Mouse (Mus musculus) neural tube, embryonic 15.5 days (tissue): ENCODE results near the gene Hs3st5. TPM values are rescaled to one million over a fixed set of nuclear protein-coding genes. Genes with fewer than 3 reads are reported as not detected.

Experiments used
- ATAC-seq: fragments of 200-750 bp; cut with Nextera tagmentation; 2 replicates; pipeline ENCODE4 v1.8.0; 2017; ENCODE audit warnings: mild to moderate bottlenecking, moderate TSS enrichment, moderate library complexity; ENCODE audit not compliant: low FRiP score
- H3K27ac ChIP-seq: fragments of 300-500 bp; sonication (generic); replicated peaks from 2 replicates; pipeline ENCODE4 v1.5.1; 2015; ENCODE audit warnings: mild to moderate bottlenecking, inconsistent platforms
- H3K27me3 ChIP-seq: fragments of 300-500 bp; sonication (generic); replicated peaks from 2 replicates; pipeline ENCODE4 v1.6.1; 2015; ENCODE audit warnings: inconsistent platforms
- H3K36me3 ChIP-seq: fragments of 300-500 bp; sonication (generic); 2 replicates; pipeline ENCODE4 v1.6.1; 2015; ENCODE audit warnings: inconsistent platforms
- H3K4me1 ChIP-seq: fragments of 300-500 bp; sonication (generic); 2 replicates; pipeline ENCODE4 v1.6.1; 2015; ENCODE audit warnings: inconsistent platforms
- H3K4me2 ChIP-seq: fragments of 300-500 bp; sonication (generic); 2 replicates; pipeline ENCODE4 v1.6.1; 2015; ENCODE audit warnings: inconsistent platforms, mild to moderate bottlenecking, moderate library complexity
- H3K4me3 ChIP-seq: fragments of 300-500 bp; sonication (generic); replicated peaks from 2 replicates; pipeline ENCODE4 v1.5.1; 2015; ENCODE audit warnings: mild to moderate bottlenecking, inconsistent platforms
- H3K9ac ChIP-seq: fragments of 300-500 bp; sonication (generic); replicated peaks from 2 replicates; pipeline ENCODE4 v1.6.1; 2015; ENCODE audit warnings: mild to moderate bottlenecking, inconsistent platforms
- H3K9me3 ChIP-seq: fragments of 300-500 bp; sonication (generic); replicated peaks from 2 replicates; pipeline ENCODE4 v1.6.1; 2016; ENCODE audit warnings: inconsistent platforms
- WGBS: fragments of 180-500 bp; shearing (Covaris S2); methylation state at CpG from one replicate; pipeline ENCODE4 v1.1.7; 2015; ENCODE audit warnings: mixed read lengths; 5-methylcytosine and 5-hydroxymethylcytosine counted together
- polyA plus RNA-seq: library from polyadenylated mRNA; unstranded; fragments of >200 nt; fragmentation: Nextera tagmentation; extraction: Ambion mirVana; gene quantifications from 2 replicates; pipeline ENCODE4 v1.2.1, GENCODE M21; 2015

The Hs3st5 gene
- polyA plus RNA-seq: 35.9 and 43.7 TPM in 2 replicates

- Histone ChIP-seq H3K9me3 (no peaks in the 10 kb centered on the region), H3K27ac (peak within 1 kb of the TSS; percentile 88), H3K36me3 (no peaks in the 10 kb centered on the region), H3K4me1 (peaks cover 13% of the 10 kb centered on the region), H3K4me2 (peak within 1 kb of the TSS; percentile 82), H3K27me3 (no peaks in the 10 kb centered on the region), H3K4me3 (peak within 1 kb of the TSS; percentile 66), H3K9ac (peak within 1 kb of the TSS; percentile 75)
- WGBS: under 1% methylated on average over 68 of the region's 71 CpGs
- peak; percentile 93 for ATAC-seq
These were observed at the start of gene Hs3st5 for GRCm38 (mm10) chr10:36506727-36507555. Hs3st5 (plus strand) TSS chr10:36506814.

- 89% methylated on average over 3 of the region's 3 CpGs for WGBS
- Histone ChIP-seq H3K4me2 (no peak overlapping the region), H3K27me3 (no peaks in the 10 kb centered on the region), H3K4me3 (no peak overlapping the region), H3K27ac (no peak overlapping the region), H3K9me3 (no peaks in the 10 kb centered on the region), H3K4me1 (no peaks in the 10 kb centered on the region), H3K9ac (no peak overlapping the region), H3K36me3 (no peaks in the 10 kb centered on the region)
- no peak for ATAC-seq
These were observed 38.0 kb upstream of the Hs3st5 start for GRCm38 (mm10) chr10:36468664-36469063.

GRCm38 (mm10) chr10:36471135-36471534, 35.5 kb upstream of the Hs3st5 start:
- H3K27me3 ChIP-seq: no peaks in the 10 kb centered on the region
- ATAC-seq: no peak
- no peaks in the 10 kb centered on the region for H3K36me3 ChIP-seq
- H3K4me3 ChIP-seq: no peak overlapping the region
- H3K9ac ChIP-seq: no peak overlapping the region
- H3K4me2 ChIP-seq: no peak overlapping the region
- H3K9me3 ChIP-seq: no peaks in the 10 kb centered on the region
- no peak overlapping the region for H3K27ac ChIP-seq
- WGBS: 77% methylated on average over 3 of the region's 3 CpGs
- no peaks in the 10 kb centered on the region for H3K4me1 ChIP-seq

- WGBS: 25% methylated on average over 3 of the region's 3 CpGs
- Histone ChIP-seq H3K9me3 (no peaks in the 10 kb centered on the region), H3K4me3 (no peak overlapping the region), H3K4me1 (no peaks in the 10 kb centered on the region), H3K27me3 (no peaks in the 10 kb centered on the region), H3K27ac (no peak overlapping the region), H3K36me3 (no peaks in the 10 kb centered on the region), H3K9ac (no peak overlapping the region), H3K4me2 (no peak overlapping the region)
- ATAC-seq: no peak
These were observed 31.8 kb upstream of the Hs3st5 start for GRCm38 (mm10) chr10:36474834-36475233.

- Histone ChIP-seq H3K4me2 (no peak overlapping the region), H3K4me1 (no peaks in the 10 kb centered on the region), H3K27ac (no peak overlapping the region), H3K9ac (no peak overlapping the region), H3K36me3 (no peaks in the 10 kb centered on the region), H3K4me3 (no peak overlapping the region), H3K9me3 (no peaks in the 10 kb centered on the region), H3K27me3 (no peaks in the 10 kb centered on the region)
- 88% methylated on average over 4 of the region's 4 CpGs for WGBS
- no peak for ATAC-seq
These were observed 29.1 kb upstream of the Hs3st5 start for GRCm38 (mm10) chr10:36477543-36477942.

GRCm38 (mm10) chr10:36483362-36483761, 23.3 kb upstream of the Hs3st5 start:
- Histone ChIP-seq H3K27ac (no peak overlapping the region), H3K9me3 (no peaks in the 10 kb centered on the region), H3K9ac (no peak overlapping the region), H3K36me3 (no peaks in the 10 kb centered on the region), H3K4me2 (no peak overlapping the region), H3K4me1 (no peaks in the 10 kb centered on the region), H3K4me3 (no peak overlapping the region), H3K27me3 (no peaks in the 10 kb centered on the region)
- no peak for ATAC-seq
- 49% methylated on average over 2 of the region's 2 CpGs for WGBS

GRCm38 (mm10) chr10:36484011-36484410, 22.6 kb upstream of the Hs3st5 start:
- no peaks in the 10 kb centered on the region for H3K4me1 ChIP-seq
- no peak overlapping the region for H3K4me2 ChIP-seq
- 84% methylated on average over 3 of the region's 3 CpGs for WGBS
- H3K36me3 ChIP-seq: no peaks in the 10 kb centered on the region
- H3K27me3 ChIP-seq: no peaks in the 10 kb centered on the region
- H3K27ac ChIP-seq: no peak overlapping the region
- H3K9me3 ChIP-seq: no peaks in the 10 kb centered on the region
- ATAC-seq: no peak
- no peak overlapping the region for H3K9ac ChIP-seq
- no peak overlapping the region for H3K4me3 ChIP-seq

- H3K4me2 ChIP-seq: no peak overlapping the region
- ATAC-seq: no peak
- H3K27me3 ChIP-seq: no peaks in the 10 kb centered on the region
- no peaks in the 10 kb centered on the region for H3K4me1 ChIP-seq
- H3K9ac ChIP-seq: no peak overlapping the region
- no peaks in the 10 kb centered on the region for H3K36me3 ChIP-seq
- 44% methylated on average over 1 of the region's 1 CpGs for WGBS
- no peaks in the 10 kb centered on the region for H3K9me3 ChIP-seq
- no peak overlapping the region for H3K27ac ChIP-seq
- H3K4me3 ChIP-seq: no peak overlapping the region
These were observed 21.8 kb upstream of the Hs3st5 start for GRCm38 (mm10) chr10:36484728-36485300.

GRCm38 (mm10) chr10:36493566-36493965, 13.0 kb upstream of the Hs3st5 start:
- Histone ChIP-seq H3K4me2 (no peak overlapping the region), H3K9ac (no peak overlapping the region), H3K27me3 (no peaks in the 10 kb centered on the region), H3K4me3 (no peak overlapping the region), H3K9me3 (no peaks in the 10 kb centered on the region), H3K27ac (no peak overlapping the region), H3K36me3 (no peaks in the 10 kb centered on the region), H3K4me1 (no peaks in the 10 kb centered on the region)
- 93% methylated on average over 1 of the region's 1 CpGs for WGBS
- no peak for ATAC-seq

GRCm38 (mm10) chr10:36499713-36500112, 6.9 kb upstream of the Hs3st5 start:
- H3K9ac ChIP-seq: no peak overlapping the region
- H3K4me2 ChIP-seq: no peak overlapping the region
- no peaks in the 10 kb centered on the region for H3K4me1 ChIP-seq
- ATAC-seq: no peak
- 81% methylated on average over 1 of the region's 1 CpGs for WGBS
- H3K4me3 ChIP-seq: no peak overlapping the region
- H3K27ac ChIP-seq: no peak overlapping the region
- H3K9me3 ChIP-seq: no peaks in the 10 kb centered on the region
- no peaks in the 10 kb centered on the region for H3K36me3 ChIP-seq
- no peaks in the 10 kb centered on the region for H3K27me3 ChIP-seq

- H3K36me3 ChIP-seq: no peaks in the 10 kb centered on the region
- 8% methylated on average over 13 of the region's 13 CpGs for WGBS
- ATAC-seq: peak; percentile 81
These were observed 434 bp upstream of the Hs3st5 start for GRCm38 (mm10) chr10:36506033-36506726.

GRCm38 (mm10) chr10:36507556-36507870, 899 bp downstream of the Hs3st5 start:
- H3K9ac ChIP-seq: peak overlapping the region; percentile 75
- H3K9me3 ChIP-seq: no peaks in the 10 kb centered on the region
- peaks cover 13% of the 10 kb centered on the region for H3K4me1 ChIP-seq
- peak overlapping the region; percentile 82 for H3K4me2 ChIP-seq
- no peaks in the 10 kb centered on the region for H3K27me3 ChIP-seq
- under 1% methylated on average over 15 of the region's 15 CpGs for WGBS
- H3K4me3 ChIP-seq: peak overlapping the region; percentile 66
- peak overlapping the region; percentile 88 for H3K27ac ChIP-seq
- ATAC-seq: peak; percentile 3; the same call in 1 of the 2 replicates
- no peaks in the 10 kb centered on the region for H3K36me3 ChIP-seq

More at GRCm38 (mm10) chr10:36506033-36506726, 434 bp upstream of the Hs3st5 start:
- peak overlapping the region; percentile 82 for H3K4me2 ChIP-seq
- H3K9ac ChIP-seq: peak overlapping the region; percentile 75
- peaks cover 13% of the 10 kb centered on the region for H3K4me1 ChIP-seq
- H3K27me3 ChIP-seq: no peaks in the 10 kb centered on the region
- H3K27ac ChIP-seq: peak overlapping the region; percentile 88
- peak overlapping the region; percentile 66 for H3K4me3 ChIP-seq
- H3K9me3 ChIP-seq: no peaks in the 10 kb centered on the region
